Mouse (Mus musculus): Measurements from ENCODE around the gene Nlrx1. TPM values are rescaled to one million over a fixed set of nuclear protein-coding genes. Genes with fewer than 3 reads are reported as not detected.

The Nlrx1 gene
- total and polyA plus RNA-seq, 2 experiments from 2014 or later, result 5.1 to 12.7 TPM

- H3K36me3 ChIP-seq (ENCODE audit: insufficient read depth, low read length), result no peaks in the 10 kb centered on the region
- H3K9me3 ChIP-seq (ENCODE audit: low read length), result no peaks in the 10 kb centered on the region
- ATAC-seq, result no peak
- no peak overlapping the region for H3K9ac ChIP-seq (replicated peaks; ENCODE audit: low read length)
- H3K4me3 ChIP-seq (ENCODE audit: low read length), result no peak overlapping the region
- H3K27ac ChIP-seq, result no peak overlapping the region
- DNase-seq (ENCODE audit: low spot score), result no peak
- no peaks in the 10 kb centered on the region for H3K4me1 ChIP-seq (ENCODE audit: insufficient read depth, low read length)
- TF ChIP-seq CTCF (IDR thresholded peaks at IDR 0.05; ENCODE audit: low read depth), result no peak
- WGBS, result 80% methylated on average over 17 of the region's 17 CpGs
- H3K27me3 ChIP-seq (ENCODE audit: insufficient read depth, low read length), result no peaks in the 10 kb centered on the region
- no peak overlapping the region for H3K4me2 ChIP-seq (ENCODE audit: low read depth, low read length)
Observed at GRCm38 (mm10) chr9:44238501-44239190, 29.8 kb downstream of the Nlrx1 start.

- no peak for TF ChIP-seq CTCF (IDR thresholded peaks at IDR 0.05; ENCODE audit: low read depth)
- peaks cover 6% of the 10 kb centered on the region; the same call in 1 of the 2 replicates for H3K4me1 ChIP-seq (ENCODE audit: insufficient read depth, low read length)
- H3K9ac ChIP-seq (replicated peaks; ENCODE audit: low read length), result no peak overlapping the region
- no peak overlapping the region for H3K27ac ChIP-seq
- ATAC-seq, result no peak
- H3K4me2 ChIP-seq (ENCODE audit: low read depth, low read length), result no peak overlapping the region
- no peaks in the 10 kb centered on the region for H3K9me3 ChIP-seq (ENCODE audit: low read length)
- 79% methylated on average over 4 of the region's 4 CpGs for WGBS
- no peak overlapping the region for H3K4me3 ChIP-seq (ENCODE audit: low read length)
- no peaks in the 10 kb centered on the region for H3K27me3 ChIP-seq (ENCODE audit: insufficient read depth, low read length)
- no peaks in the 10 kb centered on the region for H3K36me3 ChIP-seq (ENCODE audit: insufficient read depth, low read length)
- DNase-seq (ENCODE audit: low spot score), result no peak
Observed at GRCm38 (mm10) chr9:44237128-44237527, 31.3 kb downstream of the Nlrx1 start.

- DNase-seq (ENCODE audit: low spot score) (no peak), ATAC-seq (no peak)
- Histone ChIP-seq H3K4me1 (ENCODE audit: insufficient read depth, low read length) (peaks cover 11% of the 10 kb centered on the region), H3K9me3 (ENCODE audit: low read length) (no peaks in the 10 kb centered on the region), H3K4me2 (ENCODE audit: low read depth, low read length) (no peak overlapping the region), H3K9ac (replicated peaks; ENCODE audit: low read length) (no peak overlapping the region), H3K27ac (no peak overlapping the region), H3K4me3 (ENCODE audit: low read length) (no peak overlapping the region), H3K27me3 (ENCODE audit: insufficient read depth, low read length) (no peaks in the 10 kb centered on the region), H3K36me3 (ENCODE audit: insufficient read depth, low read length) (no peaks in the 10 kb centered on the region)
- TF ChIP-seq CTCF (IDR thresholded peaks at IDR 0.05; ENCODE audit: low read depth), result no peak
- 66% methylated on average over 4 of the region's 4 CpGs for WGBS
Observed at GRCm38 (mm10) chr9:44236601-44237000, 31.8 kb downstream of the Nlrx1 start.

GRCm38 (mm10) chr9:44234479-44235427 is 33.6 kb downstream of the Nlrx1 start:
- Histone ChIP-seq H3K36me3 (ENCODE audit: insufficient read depth, low read length) (no peaks in the 10 kb centered on the region), H3K9ac (replicated peaks; ENCODE audit: low read length) (peak overlapping the region; percentile 28; the same call in 1 of the 2 replicates), H3K9me3 (ENCODE audit: low read length) (no peaks in the 10 kb centered on the region), H3K27ac (peak overlapping the region; percentile 66), H3K4me1 (ENCODE audit: insufficient read depth, low read length) (peaks cover 14% of the 10 kb centered on the region), H3K4me2 (ENCODE audit: low read depth, low read length) (peak overlapping the region; percentile 59), H3K4me3 (ENCODE audit: low read length) (peak overlapping the region; percentile 97), H3K27me3 (ENCODE audit: insufficient read depth, low read length) (no peaks in the 10 kb centered on the region)
- no peak for DNase-seq (ENCODE audit: low spot score)
- peak; percentile 19; the same call in 1 of the 2 replicates for ATAC-seq
- 27% methylated on average over 19 of the region's 19 CpGs for WGBS
- TF ChIP-seq CTCF (IDR thresholded peaks at IDR 0.05; ENCODE audit: low read depth), result no peak

- under 1% methylated on average over 64 of the region's 76 CpGs for WGBS
- H3K27me3 ChIP-seq (ENCODE audit: insufficient read depth, low read length), result no peaks in the 10 kb centered on the region
- H3K4me2 ChIP-seq (ENCODE audit: low read depth, low read length), result peak within 1 kb of the TSS; percentile 77
- H3K4me1 ChIP-seq (ENCODE audit: insufficient read depth, low read length), result peaks cover 14% of the 10 kb centered on the region
- H3K27ac ChIP-seq, result peak within 1 kb of the TSS; percentile 96
- peak; percentile 96 for TF ChIP-seq CTCF (IDR thresholded peaks at IDR 0.05; ENCODE audit: low read depth)
- no peaks in the 10 kb centered on the region for H3K9me3 ChIP-seq (ENCODE audit: low read length)
- H3K9ac ChIP-seq (replicated peaks; ENCODE audit: low read length), result peak within 1 kb of the TSS; percentile 92
- H3K4me3 ChIP-seq (ENCODE audit: low read length), result peak within 1 kb of the TSS; percentile 97
- ATAC-seq (peak; percentile 98), DNase-seq (ENCODE audit: low spot score) (peak; percentile 99)
- H3K36me3 ChIP-seq (ENCODE audit: insufficient read depth, low read length), result no peaks in the 10 kb centered on the region
Observed at GRCm38 (mm10) chr9:44233802-44234478, 34.5 kb downstream of the Nlrx1 start, which contains the start of gene Cbl. Gene Cbl (minus strand): TSS chr9:44234049.

- Histone ChIP-seq H3K4me3 (ENCODE audit: low read length) (peak overlapping the region; percentile 97), H3K4me1 (ENCODE audit: insufficient read depth, low read length) (peaks cover 14% of the 10 kb centered on the region), H3K9me3 (ENCODE audit: low read length) (no peaks in the 10 kb centered on the region), H3K27me3 (ENCODE audit: insufficient read depth, low read length) (no peaks in the 10 kb centered on the region), H3K4me2 (ENCODE audit: low read depth, low read length) (peak overlapping the region; percentile 77), H3K9ac (replicated peaks; ENCODE audit: low read length) (peak overlapping the region; percentile 92), H3K27ac (peak overlapping the region; percentile 96), H3K36me3 (ENCODE audit: insufficient read depth, low read length) (no peaks in the 10 kb centered on the region)
- TF ChIP-seq CTCF (IDR thresholded peaks at IDR 0.05; ENCODE audit: low read depth), result no peak
- ATAC-seq, result peak; percentile 73
- peak; percentile 63 for DNase-seq (ENCODE audit: low spot score)
- WGBS, result 1% methylated on average over 40 of the region's 40 CpGs
Observed at GRCm38 (mm10) chr9:44233021-44233801, 35.2 kb downstream of the Nlrx1 start.

All from hindbrain, postnatal 0 days (tissue).